Mouse (Mus musculus): ENCODE measurements at regions not wholly inside any gene's neighbourhood (a gene's known extent, or its start where the extent isn't known, plus 50 kb on each side); places are given as distances from the start of the nearest gene placed in this dataset.

DNA sequence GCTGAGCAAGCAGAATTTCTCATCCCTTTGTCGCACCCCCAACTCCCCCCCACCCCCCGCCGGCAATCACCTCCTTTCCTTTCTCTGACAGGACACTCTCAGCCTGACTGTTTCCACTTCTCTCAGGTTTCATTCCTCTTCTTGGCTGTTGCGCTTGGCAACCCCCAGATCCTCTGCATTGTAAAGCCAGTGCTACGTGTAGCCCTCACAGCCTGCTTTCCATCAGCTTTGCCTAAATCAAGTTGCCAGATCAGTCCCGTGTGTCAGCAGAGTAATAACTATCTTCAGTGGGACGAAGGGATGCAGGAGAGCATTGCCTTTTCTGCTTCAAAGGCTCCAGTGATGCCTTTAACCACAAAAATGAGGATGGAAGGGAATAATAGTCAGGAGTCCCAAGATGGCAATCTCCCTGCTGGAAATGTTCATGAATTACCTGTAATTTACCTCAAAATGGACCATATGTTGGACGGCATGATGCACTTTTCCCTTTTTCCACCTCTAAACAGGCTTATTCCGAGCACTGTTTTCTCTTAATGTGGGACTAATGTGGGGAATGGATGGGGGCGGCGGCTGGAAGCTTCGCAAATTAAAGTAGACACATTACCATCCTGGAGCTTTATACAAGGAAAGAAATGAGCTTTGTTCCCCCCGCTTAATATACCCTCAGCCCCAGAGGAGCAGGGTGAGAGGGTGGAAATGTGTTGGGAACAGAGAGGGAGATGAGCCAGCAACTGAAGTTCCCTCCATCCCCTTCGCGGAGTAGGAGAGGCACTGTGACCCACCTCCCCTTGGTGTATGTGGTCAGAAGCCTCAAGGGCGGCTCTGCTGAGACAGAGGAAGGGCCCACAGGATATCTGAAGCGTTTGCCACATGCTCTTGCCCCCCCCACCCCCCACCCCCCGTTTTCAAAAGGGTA is 168.3 kb upstream of the Npvf start:
- DNase-seq, result no peak

DNA sequence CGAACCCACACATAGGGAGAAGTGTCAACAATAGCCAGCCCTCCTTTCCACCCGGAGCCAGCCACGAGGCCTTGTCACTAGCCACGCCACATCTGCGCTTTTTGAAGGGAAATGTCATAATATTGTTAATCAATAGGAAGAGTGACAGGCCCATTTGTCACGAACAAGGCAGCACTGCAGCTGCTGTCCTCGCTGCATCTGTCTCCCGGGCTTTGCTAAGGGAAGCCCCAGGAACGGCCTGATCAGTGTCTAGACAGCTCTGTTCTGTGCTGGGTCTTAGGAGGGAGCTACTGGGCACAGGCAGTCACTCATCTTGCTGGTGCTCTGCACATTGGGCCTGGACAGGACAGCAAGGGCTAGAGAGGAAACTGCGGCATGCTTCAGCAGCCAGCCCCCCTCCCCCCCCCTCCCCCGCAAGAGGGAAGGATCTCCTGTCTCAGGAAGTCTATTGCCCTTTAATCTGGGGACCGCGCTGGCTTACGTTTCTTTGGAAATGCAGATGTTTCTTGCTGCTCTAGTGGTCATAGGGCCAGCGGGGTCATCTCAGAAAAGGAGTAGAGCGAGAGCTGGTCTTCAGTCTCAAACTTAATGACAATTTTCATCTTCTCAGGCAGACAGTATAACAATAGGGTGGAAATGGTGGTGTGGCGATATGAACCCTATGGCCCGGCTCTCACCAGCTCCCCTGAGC is 169.1 kb upstream of the Npvf start:
- DNase-seq, result no peak

DNA sequence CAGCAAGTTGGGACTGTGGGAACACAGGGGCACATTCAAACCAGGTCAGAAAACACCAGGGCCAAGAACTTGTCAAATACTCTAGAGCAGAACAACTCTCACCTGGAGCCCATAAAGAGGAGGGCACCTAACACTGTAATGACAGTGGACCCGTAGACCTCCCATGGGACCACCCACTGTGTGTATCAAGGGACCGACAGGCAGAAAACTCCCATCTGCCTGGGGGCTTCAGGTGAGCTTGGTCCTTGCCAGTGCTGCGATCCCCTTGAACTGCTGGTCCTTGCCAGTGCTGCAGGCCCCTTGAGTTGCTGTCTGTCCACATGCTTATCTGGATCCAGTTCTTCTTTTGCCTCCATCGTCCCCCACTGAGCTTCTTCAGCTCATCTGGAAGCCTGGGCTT is 170.2 kb upstream of the Npvf start:
- no peak for DNase-seq

DNA sequence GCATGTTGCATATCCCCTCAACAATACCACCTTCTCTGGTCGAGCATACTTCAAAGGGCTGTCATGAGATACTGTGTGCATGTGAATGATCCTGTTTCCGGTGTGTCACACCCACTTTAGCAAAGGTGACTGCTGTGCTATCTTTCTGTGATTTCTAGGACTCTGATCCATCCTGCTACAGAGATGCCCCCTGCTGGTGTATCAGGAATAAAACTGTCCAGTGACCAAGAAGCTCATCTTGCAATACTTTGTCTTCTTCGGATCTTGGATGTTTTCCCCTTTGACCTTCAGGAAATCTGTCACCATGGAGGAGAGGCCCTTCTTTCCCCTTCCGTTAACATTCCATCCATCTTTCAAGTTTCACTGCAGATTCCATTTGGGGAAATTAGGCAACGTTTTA is 177.5 kb upstream of the Npvf start:
- DNase-seq, result no peak

DNA sequence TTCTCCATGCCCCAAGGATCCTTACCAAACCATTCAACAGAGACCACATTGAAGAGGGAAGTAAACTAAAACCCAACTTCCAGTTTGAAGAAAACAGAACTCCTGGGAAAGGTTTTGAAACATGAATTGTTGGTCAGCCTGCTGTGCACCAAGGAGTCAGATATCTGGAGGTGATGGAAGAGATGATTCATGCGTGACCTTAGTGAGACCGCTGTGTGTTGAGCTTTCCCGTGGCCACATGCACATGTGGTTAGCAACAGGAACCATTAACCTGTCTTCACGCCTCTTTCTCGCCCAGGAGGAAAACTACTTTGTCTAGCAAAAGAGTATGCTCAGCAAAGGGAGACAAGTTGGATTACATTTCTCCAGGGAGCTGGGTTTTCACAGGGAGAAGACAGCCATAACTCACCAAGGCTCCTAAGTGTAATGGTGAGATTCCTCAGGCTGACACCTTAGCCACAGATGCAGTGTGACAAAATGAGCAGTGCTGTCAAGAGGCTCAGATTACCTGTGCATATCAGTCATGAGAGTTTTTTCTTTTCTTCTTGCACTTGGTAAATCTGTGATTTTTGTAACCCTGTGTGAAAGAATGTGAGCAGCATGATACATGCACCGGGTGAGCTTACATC is 181.9 kb upstream of the Npvf start:
- DNase-seq, result no peak

DNA sequence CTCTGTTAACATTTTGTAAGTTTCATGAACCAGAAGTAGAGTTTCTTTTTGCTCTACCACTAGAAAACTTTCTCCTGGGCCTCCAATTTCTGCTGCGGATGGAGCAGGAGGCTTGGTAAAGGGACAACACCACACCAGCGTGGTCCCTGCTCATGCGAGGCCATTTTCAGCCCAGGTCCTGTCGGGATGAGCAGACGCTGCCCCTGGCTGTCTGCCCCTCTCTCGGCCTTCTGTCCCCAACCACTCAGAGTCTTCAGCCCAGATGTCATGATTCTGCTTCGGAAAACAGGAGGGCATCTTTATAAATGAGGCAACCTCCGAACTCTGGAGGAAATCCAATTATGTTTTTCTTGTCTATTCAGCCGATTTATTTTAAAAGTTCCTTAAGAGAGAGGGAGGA is 186.6 kb upstream of the Npvf start:
- no peak for DNase-seq

DNA sequence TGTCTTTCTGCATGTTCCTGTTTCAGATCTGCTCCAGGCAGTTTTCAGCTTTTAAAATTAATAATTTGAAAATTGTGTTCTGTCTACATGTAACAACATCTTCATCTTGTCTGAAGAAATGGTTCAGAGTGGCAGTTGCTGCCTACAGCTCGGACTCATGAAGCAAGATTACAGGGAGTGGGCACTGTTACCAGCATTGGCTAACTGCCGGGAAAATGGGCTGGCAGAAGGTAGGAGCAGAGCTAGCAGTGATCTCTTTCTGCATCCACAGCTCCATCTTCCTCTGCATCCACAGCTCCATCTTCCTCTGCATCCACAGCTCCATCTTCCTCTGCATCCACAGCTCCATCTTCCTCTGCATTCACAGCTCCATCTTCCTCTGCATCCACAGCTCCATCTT is 191.0 kb upstream of the Npvf start:
- peak; percentile 15 for DNase-seq

DNA sequence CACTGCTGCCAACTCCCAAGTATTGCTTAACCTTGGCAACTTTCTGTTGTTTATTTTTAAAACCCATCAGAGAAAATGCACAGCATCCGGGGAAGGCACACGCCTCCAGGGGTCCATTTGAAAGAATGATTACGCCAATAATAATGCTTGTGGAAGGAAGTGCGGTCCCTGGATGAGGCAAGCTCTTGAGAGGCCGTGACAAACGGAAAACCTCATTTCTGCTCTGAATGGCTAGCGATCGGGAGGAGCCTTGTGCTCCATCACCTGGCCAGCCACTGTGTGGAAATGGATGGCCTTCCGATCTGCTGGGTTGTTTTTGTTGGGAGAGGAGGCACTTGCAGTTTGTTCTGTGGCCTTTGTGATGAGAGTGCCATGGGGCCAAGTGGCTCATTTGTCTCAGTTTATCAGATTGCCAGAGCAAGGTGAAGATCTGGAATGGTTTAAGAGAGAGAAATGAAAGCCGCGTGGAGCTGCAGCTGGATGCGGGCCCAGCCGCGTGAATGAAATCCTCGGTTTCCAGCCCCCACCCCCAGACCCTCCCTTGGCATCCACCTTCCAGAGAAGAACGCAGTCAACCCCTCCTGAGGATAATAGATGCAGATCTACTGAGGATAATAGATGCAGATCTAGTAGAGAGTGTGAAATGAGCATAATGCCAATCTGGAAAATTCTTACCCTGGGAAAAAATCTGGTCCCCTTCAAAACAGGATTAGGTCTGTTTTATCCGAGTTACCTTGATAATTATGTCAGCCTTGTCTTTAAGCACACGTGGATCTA is 192.7 kb upstream of the Npvf start:
- no peak for DNase-seq

DNA sequence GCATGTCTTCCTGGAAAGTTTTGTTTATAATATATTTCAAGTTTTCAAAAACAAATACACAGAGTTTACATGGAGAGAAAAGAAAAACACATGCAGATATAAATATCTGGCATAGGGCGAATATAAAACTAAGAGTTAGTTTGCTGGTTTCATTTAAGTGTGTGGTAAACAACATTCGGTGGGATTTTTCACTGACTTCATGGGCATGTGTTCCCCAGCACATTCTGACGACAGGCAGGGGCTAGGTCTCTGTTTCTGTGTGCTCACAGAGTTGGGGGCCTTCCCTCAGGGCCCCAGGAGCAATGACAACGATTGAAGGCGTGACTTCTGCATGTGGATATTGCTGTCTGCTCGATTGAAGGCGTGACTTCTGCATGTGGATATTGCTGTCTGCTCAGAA is 193.3 kb upstream of the Npvf start:
- DNase-seq, result no peak

DNA sequence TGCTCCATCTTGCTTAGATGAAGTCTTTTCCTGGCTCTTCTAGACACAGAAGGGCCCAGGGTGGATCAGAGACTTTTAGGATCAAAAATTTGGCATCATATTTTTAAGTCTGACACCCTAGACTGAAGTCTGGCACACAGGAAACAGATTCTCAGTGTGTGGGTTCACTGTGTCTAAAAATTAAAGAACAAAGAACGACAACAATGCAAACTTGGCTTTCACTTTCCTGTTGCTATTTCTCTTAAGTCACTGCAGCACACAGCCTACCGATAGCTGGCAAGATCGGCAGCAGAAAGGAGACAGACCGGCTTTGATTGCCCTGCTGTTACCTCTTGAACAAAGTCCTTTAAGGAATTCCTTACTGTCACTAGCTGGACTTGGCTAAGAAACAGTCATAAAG is 204.9 kb upstream of the Npvf start:
- DNase-seq, result no peak

DNA sequence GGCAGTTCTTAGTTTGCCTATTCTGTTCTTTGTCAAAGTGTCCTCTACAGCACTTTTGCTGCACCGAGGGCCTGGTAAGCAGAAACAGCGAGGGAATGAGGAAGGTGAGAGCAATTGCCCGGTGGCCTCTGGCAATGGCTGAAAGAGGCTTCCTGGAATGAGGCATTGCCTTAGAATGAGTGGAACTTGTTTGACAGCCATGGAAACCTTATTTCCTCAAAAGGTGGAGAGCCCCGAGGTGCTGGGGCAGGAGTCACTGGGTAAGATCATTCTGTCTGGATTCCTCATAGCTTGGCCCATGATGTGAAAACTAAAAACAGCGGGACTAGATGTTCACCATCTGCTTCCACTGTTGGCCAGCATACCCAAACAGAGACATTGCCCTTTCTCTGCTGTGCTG is 223.8 kb upstream of the Npvf start:
- no peak for DNase-seq

DNA sequence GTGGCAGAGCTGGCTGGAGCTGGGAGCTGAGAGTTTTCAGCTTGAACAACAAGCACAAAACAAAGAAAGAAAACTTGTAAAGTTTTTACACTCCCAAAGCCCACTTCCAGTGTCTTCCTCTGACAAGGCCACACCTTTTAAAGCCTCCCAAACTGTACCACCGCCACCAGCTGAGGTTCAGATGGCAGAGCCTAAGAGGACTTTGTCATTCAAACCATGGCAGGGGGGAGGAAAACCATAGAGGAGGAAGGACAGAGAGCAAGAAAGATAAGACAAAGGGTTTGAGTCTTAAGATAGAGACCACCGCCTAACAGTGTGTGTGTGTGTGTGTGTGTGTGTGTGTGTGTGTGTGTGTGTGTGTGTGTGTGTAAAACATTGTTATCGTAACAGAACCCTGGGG is 228.1 kb upstream of the Npvf start:
- DNase-seq, result no peak

DNA sequence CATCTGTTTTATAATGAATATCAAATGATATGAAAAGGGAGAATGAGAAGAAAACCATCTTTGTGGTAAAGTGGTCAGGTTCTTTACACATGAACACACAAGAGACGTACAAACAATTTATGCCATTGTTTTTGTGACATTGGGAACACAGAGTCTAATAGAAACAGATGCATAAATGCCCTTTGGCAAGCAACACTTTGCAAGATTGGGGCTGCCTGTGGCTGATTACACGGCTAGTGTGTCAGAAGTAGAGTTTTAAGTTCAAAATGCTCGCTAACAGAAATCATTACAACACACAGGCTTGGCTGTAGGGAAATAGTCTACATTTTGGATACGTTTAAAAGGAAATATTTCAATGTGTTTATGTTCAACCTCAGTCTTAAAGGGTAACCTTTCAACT is 228.5 kb upstream of the Npvf start:
- no peak for DNase-seq

DNA sequence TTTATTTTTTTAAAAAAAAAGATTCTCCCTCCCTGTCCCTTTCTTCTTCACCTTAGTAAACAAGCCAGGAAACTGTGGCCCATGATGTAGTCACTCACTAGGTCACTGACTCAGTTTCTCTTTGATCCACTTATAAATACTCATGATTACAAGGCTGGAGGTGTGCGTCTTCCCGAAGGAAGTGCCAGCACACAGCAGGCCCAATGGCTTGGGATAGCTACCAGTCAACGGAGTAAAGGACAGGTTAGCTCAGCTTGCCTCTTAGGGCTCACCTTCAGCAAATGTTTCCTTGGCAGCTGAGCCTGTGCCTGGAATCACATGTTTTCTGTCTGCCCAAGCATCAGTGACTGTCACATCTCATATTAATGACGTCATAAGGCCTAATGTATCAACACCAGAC is 230.8 kb upstream of the Npvf start:
- no peak for DNase-seq

DNA sequence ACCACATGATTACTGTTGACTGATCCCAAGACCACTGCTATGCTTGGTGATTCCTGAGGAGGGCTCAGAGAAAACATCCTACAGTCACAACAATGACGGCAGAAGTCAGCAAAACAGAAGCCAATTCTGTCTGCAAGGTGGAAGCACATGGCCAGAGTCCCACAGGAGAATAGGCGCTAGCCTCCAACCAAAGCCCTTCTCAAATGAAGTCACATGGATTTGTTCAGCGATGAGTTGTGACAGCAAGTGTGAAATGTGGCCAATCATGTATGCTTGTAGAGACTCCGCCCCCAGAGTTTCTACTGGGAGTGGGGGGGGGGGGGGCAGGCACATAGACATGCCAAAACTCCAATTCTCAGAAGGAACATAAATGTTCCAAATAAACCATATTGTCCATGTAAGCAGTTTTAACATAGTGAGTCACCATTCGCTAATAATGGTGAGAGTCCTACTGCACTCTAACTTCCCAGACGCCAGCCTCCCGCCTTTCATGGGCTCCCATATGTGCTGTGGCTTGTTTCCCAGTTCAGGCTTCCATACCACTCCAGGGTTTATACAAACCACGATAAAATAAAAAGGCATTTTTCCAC is 231.6 kb upstream of the Npvf start:
- no peak for DNase-seq

DNA sequence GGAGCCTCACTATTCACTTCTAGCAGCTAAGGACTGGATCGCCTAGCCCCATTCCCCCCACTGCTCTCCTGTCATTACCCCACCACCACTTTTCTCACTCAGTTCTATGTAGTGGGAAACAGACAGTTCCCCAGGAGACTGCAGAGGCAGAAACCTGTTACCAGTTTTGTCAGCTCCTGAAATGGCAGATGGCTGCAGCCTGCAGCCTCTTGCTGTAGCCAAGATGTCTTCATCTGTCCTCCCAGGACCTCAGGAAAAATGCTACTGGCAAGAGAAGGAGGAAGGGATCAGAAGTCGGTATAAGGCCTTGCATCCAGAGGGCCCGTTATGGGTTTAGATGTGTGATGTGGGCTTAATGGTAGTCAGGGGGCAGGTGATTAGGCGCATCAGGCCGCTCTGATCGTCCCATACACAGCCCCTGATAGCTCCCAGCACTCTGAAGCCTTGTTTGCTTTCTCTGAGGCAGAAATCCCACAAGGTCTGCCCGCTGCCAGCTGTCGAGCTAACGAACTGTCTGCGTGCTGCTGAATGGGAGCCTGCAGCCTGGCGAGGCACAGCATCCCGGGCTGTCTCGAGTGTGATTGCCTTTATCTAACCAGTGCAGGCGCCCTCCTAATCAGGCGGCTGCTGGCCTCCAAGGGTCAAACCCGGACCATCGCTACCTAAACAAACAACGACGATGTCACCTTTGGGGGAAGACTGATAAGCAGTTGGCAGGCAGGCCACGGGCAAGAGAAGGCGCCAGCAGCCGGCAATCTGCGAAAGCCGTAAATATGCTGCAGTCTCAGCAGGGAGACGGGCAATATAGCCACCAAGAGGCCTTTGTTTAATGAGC is 236.3 kb upstream of the Npvf start:
- no peak for DNase-seq

DNA sequence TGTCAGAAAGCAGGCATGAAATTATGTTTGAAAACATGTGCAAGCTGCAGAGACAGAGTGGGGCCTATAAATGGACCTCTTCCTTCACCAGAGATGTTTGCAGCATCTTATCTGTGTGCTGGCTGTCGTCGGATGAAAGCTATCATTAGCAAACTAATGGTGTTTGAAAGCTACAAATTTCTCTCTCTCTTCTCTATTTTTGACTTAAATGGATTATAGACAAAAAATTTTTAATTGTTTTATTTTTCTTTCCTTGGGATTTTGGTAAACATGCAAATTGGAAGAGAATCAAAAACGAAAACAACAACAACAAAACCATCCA is 236.9 kb upstream of the Npvf start:
- no peak for DNase-seq

DNA sequence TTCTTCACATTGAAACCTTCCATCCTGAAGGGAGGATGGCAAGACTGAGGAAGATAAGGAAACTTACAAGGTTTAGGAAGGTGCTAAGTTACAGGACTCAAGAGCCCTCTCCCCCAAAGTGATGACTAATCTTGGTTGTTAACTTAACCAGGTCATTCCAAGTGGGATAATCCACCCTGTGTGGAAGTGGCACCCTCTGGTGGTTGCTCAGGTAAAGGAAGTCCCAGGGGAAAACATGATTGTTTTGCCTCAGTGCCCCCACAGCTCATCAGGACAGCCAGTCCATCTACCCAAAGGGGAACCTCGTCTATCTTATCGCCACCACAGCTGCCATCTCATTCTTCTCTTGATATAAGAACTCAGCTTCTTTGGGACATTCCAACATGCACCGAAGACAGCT is 244.6 kb upstream of the Npvf start:
- no peak for DNase-seq

DNA sequence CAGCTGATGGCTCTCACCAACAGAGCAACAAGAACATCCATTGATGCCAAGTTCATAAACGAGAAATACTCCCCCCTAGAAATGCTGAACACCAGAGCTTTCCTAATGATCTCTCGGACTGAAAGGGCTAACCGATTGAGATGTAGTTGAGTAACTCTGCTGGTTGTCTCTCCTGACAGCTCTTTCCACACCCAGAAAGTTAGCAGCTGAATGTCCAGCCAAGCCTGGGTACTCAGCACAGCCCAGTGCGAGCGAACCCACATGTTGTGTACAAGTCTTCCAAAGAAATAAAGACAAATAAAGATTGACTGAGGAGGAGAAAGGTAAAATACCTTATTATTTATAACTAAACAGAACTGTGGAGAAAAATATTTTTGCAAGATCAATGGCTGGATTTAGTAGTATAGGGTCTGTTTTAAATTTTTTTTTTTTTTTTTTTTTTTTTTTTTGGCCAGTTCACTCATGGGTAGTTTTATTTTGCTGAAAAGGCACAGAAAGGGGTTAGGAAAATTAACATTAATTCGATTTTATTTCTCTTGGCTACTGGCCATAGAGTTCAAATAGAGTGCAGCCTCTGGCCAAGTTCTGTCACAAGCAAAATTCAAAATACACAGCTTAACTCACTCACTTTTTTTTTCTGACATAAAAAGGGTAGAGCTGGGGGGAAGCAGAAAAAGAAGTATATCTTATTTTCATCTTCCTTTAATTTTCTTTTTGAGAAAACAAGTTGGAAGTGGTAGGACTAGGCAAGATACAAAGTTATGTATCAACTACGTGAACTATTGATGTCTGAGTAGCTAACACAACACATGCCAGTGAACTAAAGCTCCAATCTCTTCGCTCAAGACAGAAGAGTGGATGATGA is 261.2 kb upstream of the Npvf start:
- DNase-seq, result no peak

DNA sequence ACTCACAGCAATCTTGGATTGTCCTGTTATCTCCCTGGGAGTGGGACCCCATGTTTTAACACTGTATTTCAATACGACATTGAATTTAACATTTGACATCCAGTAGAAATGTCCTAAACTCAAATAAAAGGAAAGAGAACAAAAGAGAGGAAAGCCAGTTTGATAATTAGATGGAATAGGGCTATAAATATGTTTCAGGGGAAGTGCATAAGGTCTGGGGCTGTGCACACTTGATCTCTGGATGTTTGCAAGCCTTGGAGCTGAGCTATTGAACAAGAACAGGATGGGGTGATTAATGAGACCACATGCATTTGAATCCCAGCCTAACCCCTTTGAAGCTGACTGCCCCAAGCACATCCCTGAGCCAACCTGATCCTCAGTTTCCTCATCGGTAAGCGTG is 264.0 kb upstream of the Npvf start:
- DNase-seq, result no peak

DNA sequence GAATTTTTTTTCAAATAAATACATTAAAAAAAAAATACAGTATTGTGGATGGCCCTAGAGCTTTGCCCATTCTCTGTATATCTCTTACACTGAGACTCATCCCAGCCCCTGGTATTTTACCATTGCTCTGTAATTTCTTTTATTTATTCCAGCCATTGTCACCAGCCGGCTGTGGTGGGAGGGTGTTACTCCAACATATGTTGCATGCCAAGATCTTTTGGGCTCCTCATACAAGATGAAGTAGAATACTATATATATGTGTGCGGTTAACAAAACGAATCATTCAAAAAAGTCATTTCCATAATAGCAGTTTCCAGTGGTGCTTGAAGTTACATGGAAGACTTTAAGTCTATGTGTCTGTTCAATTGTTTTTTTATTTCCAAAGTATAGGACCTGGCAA is 268.0 kb upstream of the Npvf start:
- DNase-seq, result no peak
